Mouse (Mus musculus) limb, embryonic 14.5 days (tissue): Measurements from ENCODE around the gene Gm30083. TPM values are rescaled to one million over a fixed set of nuclear protein-coding genes. Genes with fewer than 3 reads are reported as not detected.

Source experiments
- ATAC-seq: fragments of 200-750 bp; cut with Nextera tagmentation; 2 replicates; pipeline ENCODE4 v1.8.0; 2017; ENCODE audit warnings: low read depth, moderate number of reproducible peaks, moderate TSS enrichment; ENCODE audit not compliant: low FRiP score
- DNase-seq: peaks from one replicate; pipeline ENCODE4 v3.0.0-alpha.2; 2015; ENCODE audit warnings: low spot score
- H3K27ac ChIP-seq: fragments of 300-500 bp; sonication (generic); replicated peaks from 2 replicates; pipeline ENCODE4 v1.5.1; 2014; ENCODE audit warnings: low read depth, mild to moderate bottlenecking, low read length, moderate library complexity, mixed read lengths
- H3K27me3 ChIP-seq: fragments of 300-500 bp; sonication (generic); 2 replicates; pipeline ENCODE4 v1.6.1; 2014; ENCODE audit warnings: low read length, mixed read lengths; ENCODE audit not compliant: control insufficient read depth, insufficient read depth
- H3K36me3 ChIP-seq: fragments of 300-500 bp; sonication (generic); 2 replicates; pipeline ENCODE4 v1.6.1; 2014; ENCODE audit warnings: mild to moderate bottlenecking, low read length, moderate library complexity, mixed read lengths; ENCODE audit not compliant: control insufficient read depth, insufficient read depth
- H3K4me1 ChIP-seq: fragments of 300-500 bp; sonication (generic); 2 replicates; pipeline ENCODE4 v1.6.1; 2014; ENCODE audit warnings: antibody characterized with exemption, low read length, mixed read lengths; ENCODE audit not compliant: control insufficient read depth, insufficient read depth
- H3K4me2 ChIP-seq: fragments of 300-500 bp; sonication (generic); replicated peaks from 2 replicates; pipeline ENCODE4 v1.6.1; 2014; ENCODE audit warnings: low read depth, mild to moderate bottlenecking, low read length, moderate library complexity; ENCODE audit not compliant: severe bottlenecking
- H3K4me3 ChIP-seq: fragments of 300-500 bp; sonication (generic); replicated peaks from 2 replicates; pipeline ENCODE4 v1.5.1; 2014; ENCODE audit warnings: low read length
- H3K9ac ChIP-seq: fragments of 300-500 bp; sonication (generic); 2 replicates; pipeline ENCODE4 v1.6.1; 2014; ENCODE audit warnings: mild to moderate bottlenecking, low read depth, low read length, moderate library complexity; ENCODE audit not compliant: severe bottlenecking
- H3K9me3 ChIP-seq: fragments of 300-500 bp; sonication (generic); 2 replicates; pipeline ENCODE4 v1.6.1; 2016; ENCODE audit warnings: low read length; ENCODE audit not compliant: control insufficient read depth
- POLR2A ChIP-seq: fragments of 200-500 bp; IDR thresholded peaks from 2 replicates; pipeline ENCODE4 v1.8.0; 2012; ENCODE audit warnings: inconsistent platforms, mild to moderate bottlenecking, moderate library complexity, borderline replicate concordance; ENCODE audit not compliant: insufficient read depth, insufficient read length; ENCODE audit errors: extremely low read depth
- WGBS: fragments of 180-500 bp; shearing (Covaris S2); extraction: QIAGEN DNeasy Blood & Tissue Kit; methylation state at CpG from one replicate; pipeline ENCODE4 v1.1.7; 2014; 5-methylcytosine and 5-hydroxymethylcytosine counted together
- polyA plus RNA-seq, 2 experiments: library from polyadenylated mRNA; depleted of rRNA in 1 of 2; stranded (reverse) in 1 of 2; unstranded in 1 of 2; fragments of >200 nt; fragmentation: Nextera tagmentation in 1 of 2; extraction: Ambion mirVana in 1 of 2; gene quantifications; 2 replicates each; pipeline versions ENCODE4 v1.2.1 to v1.2.3; 2012 to 2014

Gene Gm30083
- polyA plus RNA-seq (2012; rRNA removed): not detected in 2 replicates
- polyA plus RNA-seq (2014; fragmentation: Nextera tagmentation; extraction: Ambion mirVana): not detected in 2 replicates

- no peak within 1 kb of the TSS for H3K4me2 ChIP-seq
- H3K36me3 ChIP-seq: no peaks in the 10 kb centered on the region
- H3K9ac ChIP-seq: no peak within 1 kb of the TSS
- no peak for TF ChIP-seq POLR2A
- H3K9me3 ChIP-seq: no peaks in the 10 kb centered on the region
- H3K4me3 ChIP-seq: no peak within 1 kb of the TSS
- no peaks in the 10 kb centered on the region for H3K4me1 ChIP-seq
- no peaks in the 10 kb centered on the region for H3K27me3 ChIP-seq
- ATAC-seq: no peak
- no peak within 1 kb of the TSS for H3K27ac ChIP-seq
- WGBS: 83% methylated on average over 3 of the region's 3 CpGs
- no peak for DNase-seq
These were observed at the start of gene Gm30083 for GRCm38 (mm10) chr14:34015063-34015462. TSS of gene Gm30083 (minus strand) at chr14:34015182.

DNA sequence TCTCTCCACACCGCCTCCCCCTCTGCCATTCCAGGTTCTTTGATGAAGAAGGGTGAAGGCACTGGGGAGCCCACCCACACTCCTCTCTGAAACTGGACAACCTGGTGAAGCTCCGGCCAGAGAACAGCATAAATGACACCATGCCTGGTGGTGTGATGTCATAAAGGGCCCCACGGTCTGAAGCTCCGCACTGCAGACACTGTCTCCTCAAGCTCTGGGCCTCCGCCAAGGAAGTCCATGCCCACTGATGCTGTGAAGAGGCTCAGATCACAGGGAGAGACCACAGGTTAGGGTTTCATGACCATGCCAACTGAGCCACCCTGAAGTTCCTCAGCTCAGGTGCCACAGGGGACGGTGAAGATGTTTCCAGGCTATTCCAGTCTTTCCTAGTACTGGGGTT, 37.5 kb upstream of the Gm30083 start, which contains the start of gene Antxrl:
Gene Antxrl, plus strand, starts transcription at position 192 of the 400 bp plus-strand sequence.
- Histone ChIP-seq H3K4me2 (no peak within 1 kb of the TSS), H3K4me3 (no peak within 1 kb of the TSS), H3K9me3 (no peaks in the 10 kb centered on the region), H3K36me3 (no peaks in the 10 kb centered on the region), H3K27me3 (no peaks in the 10 kb centered on the region), H3K9ac (no peak within 1 kb of the TSS), H3K27ac (no peak within 1 kb of the TSS), H3K4me1 (no peaks in the 10 kb centered on the region)
- ATAC-seq (no peak), DNase-seq (no peak)
- WGBS: 83% methylated on average over 6 of the region's 6 CpGs
- no peak for TF ChIP-seq POLR2A

DNA sequence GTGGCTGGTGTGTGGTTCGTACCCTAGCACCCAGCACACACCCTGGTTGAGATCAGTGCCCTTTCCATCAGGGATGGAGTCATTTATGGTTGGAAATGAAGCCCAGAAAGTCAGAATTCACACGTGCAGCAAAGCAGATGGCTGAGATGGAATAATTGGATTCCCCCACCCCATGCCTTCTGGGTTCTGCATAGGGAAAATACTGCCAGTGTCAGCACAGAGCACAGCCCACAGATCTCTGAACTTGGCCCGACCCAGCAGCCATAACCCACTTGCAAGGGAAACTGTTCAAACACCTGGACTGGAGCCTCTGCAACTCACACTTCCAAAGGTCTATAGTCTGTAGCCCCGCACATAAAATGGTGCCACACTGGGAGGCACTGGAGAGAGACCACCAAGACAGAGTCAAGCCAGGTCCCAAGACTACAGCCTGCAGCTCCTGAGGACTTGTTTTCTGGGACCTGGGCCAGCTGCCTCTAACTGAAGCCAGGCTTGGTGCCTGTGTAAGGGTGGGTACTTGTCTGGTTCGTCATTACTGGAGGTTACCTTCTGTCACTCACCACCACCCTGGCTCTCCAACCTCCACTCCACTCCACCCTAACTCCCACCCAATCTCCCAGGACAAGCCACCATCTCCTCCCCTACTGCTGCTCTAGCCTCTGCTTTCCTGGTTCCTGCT, 35.3 kb upstream of the Gm30083 start:
- H3K9me3 ChIP-seq: no peaks in the 10 kb centered on the region
- no peaks in the 10 kb centered on the region for H3K36me3 ChIP-seq
- no peak for TF ChIP-seq POLR2A
- no peaks in the 10 kb centered on the region for H3K4me1 ChIP-seq
- DNase-seq: peak; percentile 3
- ATAC-seq: no peak
- H3K27ac ChIP-seq: no peak overlapping the region
- no peak overlapping the region for H3K4me2 ChIP-seq
- 39% methylated on average over 5 of the region's 5 CpGs for WGBS
- no peaks in the 10 kb centered on the region for H3K27me3 ChIP-seq
- no peak overlapping the region for H3K9ac ChIP-seq
- no peak overlapping the region for H3K4me3 ChIP-seq

- 53% methylated on average over 3 of the region's 3 CpGs for WGBS
- no peak for ATAC-seq
- Histone ChIP-seq H3K27ac (no peak overlapping the region), H3K4me2 (no peak overlapping the region), H3K27me3 (no peaks in the 10 kb centered on the region), H3K4me1 (no peaks in the 10 kb centered on the region), H3K9ac (no peak overlapping the region), H3K9me3 (no peaks in the 10 kb centered on the region), H3K36me3 (no peaks in the 10 kb centered on the region), H3K4me3 (no peak overlapping the region)
- TF ChIP-seq POLR2A: no peak
- no peak for DNase-seq
These were observed 28.4 kb upstream of the Gm30083 start for GRCm38 (mm10) chr14:34043341-34043740.

DNA sequence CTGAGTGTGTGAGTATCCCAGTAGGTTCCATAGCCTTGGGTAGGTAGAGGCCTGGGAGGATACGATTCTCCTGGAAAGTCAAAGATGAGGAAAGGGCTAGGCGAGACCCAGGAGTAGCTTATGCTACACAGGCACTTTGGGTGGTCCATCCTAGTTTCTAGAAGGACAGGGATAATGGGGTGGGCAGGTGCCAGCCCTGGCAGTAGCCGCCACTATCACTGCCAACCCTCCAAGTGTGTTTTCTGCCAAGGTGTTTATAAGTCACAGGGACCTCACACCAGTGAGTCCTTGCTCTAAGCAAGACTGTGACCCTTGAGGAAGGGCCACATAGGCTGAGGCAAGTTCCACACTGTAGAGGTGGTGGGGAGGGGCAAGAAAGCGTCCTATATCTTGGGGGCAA, 26.3 kb upstream of the Gm30083 start:
- H3K9me3 ChIP-seq: no peaks in the 10 kb centered on the region
- H3K27ac ChIP-seq: no peak overlapping the region
- WGBS: 86% methylated on average over 4 of the region's 4 CpGs
- H3K9ac ChIP-seq: no peak overlapping the region
- no peaks in the 10 kb centered on the region for H3K27me3 ChIP-seq
- no peaks in the 10 kb centered on the region for H3K4me1 ChIP-seq
- DNase-seq (no peak), ATAC-seq (no peak)
- TF ChIP-seq POLR2A: no peak
- H3K4me2 ChIP-seq: no peak overlapping the region
- no peaks in the 10 kb centered on the region for H3K36me3 ChIP-seq
- no peak overlapping the region for H3K4me3 ChIP-seq
